Mouse (Mus musculus) adrenal gland, postnatal 14 days (tissue): Measurements from ENCODE around the gene Olfr821. TPM values are rescaled to one million over a fixed set of nuclear protein-coding genes. Genes with fewer than 3 reads are reported as not detected.
"Not testable (repeated sequence)": the region's sequence is repeated elsewhere in the genome, so short reads cannot be mapped to it uniquely, and the experiment has no call there.

Experiments
- DNase-seq: peaks from one replicate; pipeline ENCODE4 v3.0.0; 2021; ENCODE audit warnings: mixed read lengths
- long read RNA-seq, 2 experiments: library from polyadenylated mRNA; stranded (forward); transcript quantifications; one replicate each; pipeline ENCODE4 v2.0.0; 2021
- total RNA-seq: library from RNA; stranded (reverse); gene quantifications from 2 replicates; pipeline ENCODE4 v1.2.3, GENCODE M21; 2021

Olfr821 gene
- total RNA-seq = not detected in 2 replicates
- long read RNA-seq, experiment 1 = 0 reads
- long read RNA-seq, experiment 2 = 0 reads

DNA sequence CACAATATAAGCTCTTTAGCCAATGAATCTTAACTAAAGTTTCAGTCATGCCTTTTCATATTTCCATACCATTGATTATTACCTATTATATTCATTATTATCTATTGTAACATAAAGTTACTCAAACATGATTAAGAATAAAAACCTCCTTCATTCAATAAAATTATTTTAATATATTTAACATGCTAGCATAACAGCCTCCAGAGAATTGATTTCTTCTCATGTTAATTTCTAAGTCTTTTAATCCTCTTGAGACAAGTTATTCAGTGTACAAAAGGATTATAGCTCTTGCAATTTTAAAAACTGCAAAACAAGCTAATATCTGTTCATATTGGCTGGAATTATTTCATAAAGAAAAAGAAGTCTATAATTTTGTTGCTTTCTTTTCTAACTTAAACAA is at the start of gene Olfr821:
Gene Olfr821, plus strand, starts transcription at position 301 of the 400 bp plus-strand sequence.
- DNase-seq = no peak

DNA sequence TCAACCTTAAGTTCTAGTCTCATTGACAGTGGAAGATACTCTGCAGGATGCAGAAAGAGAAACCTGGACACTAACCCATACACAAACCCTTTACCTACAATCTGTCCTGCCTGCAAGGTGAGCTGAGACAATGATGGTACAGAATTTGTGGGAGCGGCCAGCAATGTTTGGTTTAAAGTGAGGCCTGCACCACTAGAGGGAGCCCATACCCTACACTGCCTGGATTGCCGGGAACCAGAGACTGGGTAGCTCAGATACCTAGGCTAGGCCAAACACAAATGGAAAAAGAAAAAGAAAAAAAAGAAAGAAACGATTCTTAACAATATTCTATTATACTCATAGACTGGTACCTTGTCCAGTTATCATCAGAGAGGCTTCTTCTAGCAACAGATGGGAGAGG is 48.3 kb upstream of the Olfr821 start:
- DNase-seq = not testable (repeated sequence)

DNA sequence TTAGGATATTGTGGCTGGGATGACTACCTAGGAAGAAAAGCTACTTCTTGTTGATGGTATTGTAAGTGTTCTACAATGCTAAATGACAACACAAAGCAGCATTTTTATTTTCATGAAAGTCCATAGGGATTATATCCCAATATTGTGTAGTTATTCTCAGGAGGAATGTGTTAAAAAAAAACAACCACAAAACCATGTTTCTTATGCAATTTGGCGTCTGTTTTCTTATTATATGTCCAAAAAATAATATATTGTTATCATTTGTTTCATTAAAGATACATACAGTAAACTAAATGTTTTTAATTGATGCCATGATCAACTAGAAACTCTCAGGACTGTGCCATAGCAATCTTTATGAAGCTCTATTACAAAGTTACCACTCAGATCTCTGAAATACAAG is 45.2 kb upstream of the Olfr821 start, which contains the start of gene Gm10310:
Gene Gm10310, minus strand, starts transcription at position 101 of the 400 bp plus-strand sequence.
- DNase-seq = not testable (repeated sequence)

DNA sequence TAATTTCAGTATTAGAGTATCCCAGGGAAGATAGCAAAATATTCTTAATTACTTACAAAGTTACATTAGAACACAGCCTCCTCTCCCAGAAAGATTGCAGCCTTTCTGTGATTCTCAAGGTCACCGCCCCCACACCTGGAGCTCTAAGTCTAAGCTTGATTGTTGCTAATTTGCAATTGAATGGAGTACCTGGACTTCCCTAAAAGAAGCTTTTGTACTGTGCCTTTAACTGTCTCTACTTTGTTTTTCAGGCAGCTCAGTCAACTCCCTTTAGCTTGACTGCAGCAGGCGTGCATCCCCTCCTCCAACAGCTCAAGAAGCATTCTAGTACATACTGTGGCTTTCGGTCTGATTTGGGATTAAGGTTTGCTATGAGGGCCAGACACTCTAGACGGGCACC is 26.0 kb upstream of the Olfr821 start:
- not testable (repeated sequence) for DNase-seq

DNA sequence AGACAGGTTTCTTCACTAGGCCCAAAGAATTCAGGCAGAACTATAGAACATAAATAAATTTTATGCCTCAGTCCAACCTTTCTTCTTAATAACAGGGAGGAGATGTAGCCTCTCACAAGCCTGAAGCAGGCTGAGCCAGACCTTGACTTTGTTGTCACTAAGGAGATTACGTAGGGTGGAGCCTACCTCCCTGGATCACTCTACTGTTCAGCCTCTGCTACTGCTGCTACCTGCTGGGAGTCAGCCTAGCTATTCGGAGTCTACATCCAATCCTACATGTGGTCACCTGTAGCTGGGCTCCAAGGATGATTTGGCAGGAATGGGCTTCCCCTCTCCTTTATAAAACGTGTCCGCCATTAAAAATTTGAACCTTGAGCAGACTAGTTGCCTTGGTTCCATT is 24.8 kb upstream of the Olfr821 start:
- not testable (repeated sequence) for DNase-seq

DNA sequence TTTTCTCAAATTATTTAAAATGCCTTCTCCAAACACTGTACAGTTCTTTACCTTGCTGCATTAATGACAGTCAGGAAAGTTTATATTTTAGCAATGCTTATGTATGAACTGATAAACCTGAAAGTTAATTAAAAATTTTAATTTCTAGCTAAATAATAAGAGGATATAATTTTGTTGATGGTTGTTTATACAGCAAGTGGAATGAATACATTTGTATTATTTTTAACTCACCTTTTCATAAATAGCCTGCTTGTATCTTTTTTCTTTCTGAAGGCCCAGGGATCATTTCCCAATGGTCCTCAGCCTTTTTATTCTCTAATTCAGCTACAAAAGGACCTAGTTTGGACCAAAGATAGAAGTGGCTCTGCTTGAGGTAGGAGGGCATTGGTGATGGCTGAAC is 17.8 kb upstream of the Olfr821 start, which contains the start of gene Olfr820:
Gene Olfr820, plus strand, starts transcription at position 301 of the 400 bp plus-strand sequence.
- no peak for DNase-seq

DNA sequence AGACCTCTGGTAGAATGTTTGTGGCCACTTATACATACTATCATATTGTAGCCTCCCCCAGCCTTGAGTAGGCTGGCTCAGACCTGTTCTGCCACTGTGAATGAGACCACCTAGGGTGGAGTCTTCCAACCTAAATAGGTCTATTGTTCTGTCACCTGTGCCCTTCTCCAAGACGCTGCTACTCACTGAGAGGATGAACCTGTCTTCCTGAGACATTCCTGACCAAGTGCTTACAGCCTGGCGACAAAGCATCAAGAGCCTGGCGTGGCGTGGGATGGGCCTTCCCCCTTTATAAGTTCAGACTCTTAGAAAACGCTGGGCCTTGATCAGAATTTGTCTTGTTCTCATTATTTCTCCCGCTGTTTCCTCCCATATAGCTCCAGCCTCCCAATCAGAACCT is 6.9 kb downstream of the Olfr821 start:
- no peak for DNase-seq

DNA sequence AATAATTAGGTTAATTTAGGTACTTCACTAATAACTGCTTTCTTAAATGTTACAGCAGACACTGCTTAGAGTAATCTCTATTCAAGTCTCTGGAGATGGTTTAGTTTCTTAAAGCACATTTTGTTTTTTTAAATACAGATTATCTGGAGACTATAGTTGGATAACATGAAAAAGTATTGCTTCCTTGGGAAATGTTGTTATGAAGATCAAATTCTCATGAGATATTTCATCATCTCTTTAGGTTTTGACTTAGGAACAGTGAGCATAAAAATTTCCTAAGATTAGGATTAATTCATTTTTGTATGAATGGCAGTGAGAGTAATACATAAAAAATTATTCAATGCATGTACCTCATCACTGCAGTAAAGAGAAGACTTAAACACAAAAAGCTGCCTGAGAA is 40.8 kb downstream of the Olfr821 start, which contains the start of gene Olfr822:
Gene Olfr822, plus strand, starts transcription at position 301 of the 400 bp plus-strand sequence.
- DNase-seq = no peak

Other genes starting within 250 kb of the Olfr821 start
- not detected in 2 replicates for gene Olfr810, start 235.4 kb upstream of the Olfr821 start, total RNA-seq
- not detected in 2 replicates for gene Olfr811, start 226.0 kb upstream of the Olfr821 start, total RNA-seq
- not detected in 2 replicates for gene Olfr812, start 184.3 kb upstream of the Olfr821 start, total RNA-seq
- not detected in 2 replicates for gene Olfr813, start 175.0 kb upstream of the Olfr821 start, total RNA-seq
- not detected in 2 replicates for gene Olfr814, start 150.5 kb upstream of the Olfr821 start, total RNA-seq
- not detected in 2 replicates for gene Olfr815, start 124.5 kb upstream of the Olfr821 start, total RNA-seq
- gene Olfr816, start 114.8 kb upstream of the Olfr821 start, total RNA-seq = not detected in 2 replicates
- not detected in 2 replicates for gene Olfr818, start 81.2 kb upstream of the Olfr821 start, total RNA-seq
- gene Olfr819, start 63.1 kb upstream of the Olfr821 start, total RNA-seq = not detected in 2 replicates
- gene Olfr247, start 54.2 kb upstream of the Olfr821 start, total RNA-seq = not detected in 2 replicates
- gene Gm10310, start 45.3 kb upstream of the Olfr821 start, total RNA-seq = not detected in 2 replicates
- gene Olfr820, start 17.7 kb upstream of the Olfr821 start, total RNA-seq = not detected in 2 replicates
- not detected in 2 replicates for gene Olfr822, start 40.9 kb downstream of the Olfr821 start, total RNA-seq
- gene Olfr823, start 85.0 kb downstream of the Olfr821 start, total RNA-seq = not detected in 2 replicates
- not detected in 2 replicates for gene Olfr824, start 99.7 kb downstream of the Olfr821 start, total RNA-seq
- gene Olfr825, start 136.4 kb downstream of the Olfr821 start, total RNA-seq = not detected in 2 replicates
- gene Olfr826, start 153.8 kb downstream of the Olfr821 start, total RNA-seq = not detected in 2 replicates
- not detected in 2 replicates for gene Olfr827, start 184.1 kb downstream of the Olfr821 start, total RNA-seq
- gene Neurod4, start 249.9 kb downstream of the Olfr821 start, total RNA-seq = 0.38 and 0.59 TPM in 2 replicates